ENCODE assay signal across 8 mouse cellular contexts in the genomic region with DNA sequence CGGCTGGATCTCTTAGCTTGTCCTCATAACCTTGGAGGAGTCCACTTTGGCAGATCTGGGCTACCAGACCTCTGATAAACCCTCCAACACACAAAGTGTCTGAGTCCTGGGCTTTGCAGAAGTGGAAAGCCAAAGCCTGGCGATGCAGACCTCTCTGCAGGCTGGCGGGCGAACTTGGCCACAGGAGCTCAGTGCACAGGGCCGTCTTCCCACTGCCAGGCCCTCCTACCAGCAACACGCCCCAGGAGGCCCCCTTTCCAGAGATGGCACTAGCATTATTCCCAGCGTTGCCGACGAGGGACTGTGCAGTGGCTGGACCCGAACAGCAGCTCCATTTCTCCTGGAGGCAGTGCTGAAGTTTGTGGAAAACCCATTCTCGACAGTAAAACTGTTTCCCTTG. TPM values are rescaled to one million over a fixed set of nuclear protein-coding genes. Genes with fewer than 3 reads are reported as not detected.
A peak's percentile ranks its signal among the peaks of the same experiment; 100 is the strongest.
DNase-seq lines count a peak whose midpoint lies in the region; ATAC-seq and TF ChIP-seq lines count a peak whose summit lies in the region.

No protein-coding gene starts in this region.

- intact Hi-C loops in heart, postnatal 36 days (cut with DNase I): loop anchor here (2.0 to 5.0 kb wide), 4 partner anchors 110 to 1060 kb away; a partner anchor contains a TSS

- WGBS in thymus, adult 2 months: 93% methylated on average over 11 of the region's 11 CpGs
- 29% methylated on average over 11 of the region's 11 CpGs for WGBS in lung, postnatal 0 days

- H3K9ac ChIP-seq in lung, postnatal 0 days (replicated peaks; ENCODE audit: low read depth): no peak overlapping the region

- no peaks in the 10 kb centered on the region for H3K27me3 ChIP-seq in thymus, adult 2 months (ENCODE audit: control insufficient read depth, insufficient read depth, low read length)
- no peaks in the 10 kb centered on the region for H3K27me3 ChIP-seq in lung, postnatal 0 days (replicated peaks; ENCODE audit: insufficient read depth, low read length)

- peak; percentile 24 for DNase-seq in cerebellum, adult 11 months
- no peak for DNase-seq in thymus, adult 2 months
- no peak for DNase-seq in thymus, postnatal 0 days (ENCODE audit: low spot score)
- DNase-seq in heart, postnatal 36 days: peak; percentile 27 to 39
- no peak for DNase-seq in lung, postnatal 0 days (ENCODE audit: low spot score)
- no peak for DNase-seq in ovary, postnatal 10 days (ENCODE audit: low spot score)
- no peak for DNase-seq in testis, postnatal 14 days (ENCODE audit: low spot score)

- H3K27ac ChIP-seq in thymus, adult 2 months (ENCODE audit: control insufficient read depth, insufficient read depth, low read length): no peak overlapping the region
- H3K27ac ChIP-seq in lung, postnatal 0 days (ENCODE audit: low read length): no peak overlapping the region

- H3K4me3 ChIP-seq in thymus, adult 2 months (ENCODE audit: control insufficient read depth, insufficient read depth, low read length): peak overlapping the region; percentile 36
- H3K4me3 ChIP-seq in lung, postnatal 0 days (ENCODE audit: low read depth, low read length): peak overlapping the region; percentile 73

- peak overlapping the region; percentile 61 for H3K4me2 ChIP-seq in lung, postnatal 0 days (replicated peaks; ENCODE audit: low read depth, low read length)

- TF ChIP-seq POLR2A in thymus, adult 2 months (IDR thresholded peaks at IDR 0.05; ENCODE audit: control insufficient read depth, extremely low read depth, insufficient read depth, low read length, poor library complexity): no peak

- no peak for TF ChIP-seq EP300 in lung, postnatal 0 days (IDR thresholded peaks at IDR 0.05)

- no peak for TF ChIP-seq CTCF in thymus, adult 2 months (IDR thresholded peaks at IDR 0.05; ENCODE audit: borderline replicate concordance, control insufficient read depth, extremely low read depth, insufficient read depth, low read length, poor library complexity)
- TF ChIP-seq CTCF in lung, postnatal 0 days (IDR thresholded peaks at IDR 0.05): no peak

- peaks cover 11% of the 10 kb centered on the region for H3K4me1 ChIP-seq in thymus, adult 2 months (replicated peaks; ENCODE audit: control insufficient read depth, insufficient read depth, low read length)
- peaks cover 18% of the 10 kb centered on the region; the same call in 1 of the 2 replicates for H3K4me1 ChIP-seq in lung, postnatal 0 days (ENCODE audit: insufficient read depth, low read depth, low read length)

- H3K36me3 ChIP-seq in thymus, adult 2 months (ENCODE audit: control insufficient read depth, insufficient read depth, low read length): peaks cover 15% of the 10 kb centered on the region; the same call in 1 of the 2 replicates
- peaks cover 6% of the 10 kb centered on the region; the same call in 1 of the 2 replicates for H3K36me3 ChIP-seq in lung, postnatal 0 days (ENCODE audit: insufficient read depth, low read length)

- H3K9me3 ChIP-seq in lung, postnatal 0 days (ENCODE audit: low read length): no peaks in the 10 kb centered on the region

- ATAC-seq in cerebellum, adult (ENCODE audit: insufficient number of reproducible peaks, low FRiP score, low TSS enrichment): no peak
- ATAC-seq in lung, postnatal 0 days: no peak

RNA-seq across cellular contexts. Expression of a gene that starts 1.9 kb away (rescaled TPM):
- 66.0 and 68.5 TPM in 2 replicates for polyA plus RNA-seq in thymus, adult 2 months (2012; rRNA removed)
- polyA plus RNA-seq in thymus, postnatal 0 days (2015; fragmentation: Nextera tagmentation; extraction: Ambion mirVana): 13.1 and 15.4 TPM in 2 replicates
- 10 to 100 TPM; 36.9 to 42.8 TPM for total RNA-seq in heart, postnatal 36 days (2021)
- polyA plus RNA-seq in lung, postnatal 0 days (2015; fragmentation: Nextera tagmentation; extraction: Ambion mirVana): 14.1 and 15.6 TPM in 2 replicates

Comparison
In these comparisons a context has a peak if more than half of its experiments do, and no peak if none do; other contexts are left out.
1. DNase-seq: peak in cerebellum, adult 11 months (single experiment) and heart, postnatal 36 days (2 of 2); none in thymus, adult 2 months (single experiment), thymus, postnatal 0 days (single experiment), lung, postnatal 0 days (single experiment), ovary, postnatal 10 days (single experiment) and testis, postnatal 14 days (single experiment).